Mouse (Mus musculus) Patski (cell line): ENCODE measurements around the gene Rorc. TPM values are rescaled to one million over a fixed set of nuclear protein-coding genes. Genes with fewer than 3 reads are reported as not detected.

ENCODE experiments used
- ATAC-seq: fragments of 100-300 bp; one replicate; pipeline ENCODE4 v1.8.0; 2021
- CTCF ChIA-PET: fragments of 350-600 bp; sonication (Branson Sonifier 250); formaldehyde crosslinking; loops from one replicate; lab custom pipeline; 2022; ENCODE audit warnings: inconsistent platforms; lab: Charles Lee
- POLR2A ChIA-PET: fragments of 350-600 bp; sonication (Branson Sonifier 250); formaldehyde crosslinking; loops from one replicate; lab custom pipeline; 2022; ENCODE audit warnings: antibody characterized with exemption, inconsistent platforms; lab: Charles Lee
- DNase-seq: peaks from one replicate; pipeline ENCODE4 v3.0.0-alpha.2; 2011; ENCODE audit warnings: low read depth, low spot score
- H3K27me3 ChIP-seq: fragments of 371-371 bp; one replicate; pipeline ENCODE4 v1.5.1; 2021
- CTCF ChIP-seq: fragments of 100-300 bp; IDR thresholded peaks from one replicate; pipeline ENCODE4 v1.5.1; 2021
- in situ Hi-C: fragments of 300-500 bp; cut with MboI; formaldehyde crosslinking; loops from 3 replicates; pipeline ENCODE4 v1.11.1; 2018; ENCODE audit warnings: low pct_unique_long_range_greater_than_20kb, mixed read lengths
- polyA plus RNA-seq: library from polyadenylated mRNA; unstranded; gene quantifications from one replicate; pipeline ENCODE4 v1.2.3, GENCODE M21; 2021

The Rorc gene
- polyA plus RNA-seq, 1 experiment from 2014 or later, result 16.1 TPM

GRCm38 (mm10) chr3:94388047-94388446 lies 15.5 kb downstream of the Rorc start:
- ChIA-PET CTCF (interaction anchor here (0.9 kb wide), 1 partner anchor 11 kb away, joined by 3 read pairs; no protein-coding TSS in a partner anchor), POLR2A (no interaction called here)
- TF ChIP-seq CTCF, result no peak
- no peak for ATAC-seq
- DNase-seq, result no peak
- in situ Hi-C loops, result no loop called here
- H3K27me3 ChIP-seq, result no peaks in the 10 kb centered on the region

GRCm38 (mm10) chr3:94389420-94389819 lies 16.8 kb downstream of the Rorc start:
- ATAC-seq (no peak), DNase-seq (no peak)
- no peak for TF ChIP-seq CTCF
- in situ Hi-C loops, result no loop called here
- CTCF ChIA-PET, result interaction anchor here (3.4 kb wide), 1 partner anchor 7 kb away, joined by 15 read pairs; no protein-coding TSS in a partner anchor
- H3K27me3 ChIP-seq, result no peaks in the 10 kb centered on the region
- POLR2A ChIA-PET, result no interaction called here

- TF ChIP-seq CTCF, result no peak
- no peak for ATAC-seq
- CTCF ChIA-PET, result interaction anchor here (1.2 to 3.4 kb wide), 6 partner anchors 9 to 66 kb away, joined by 3 to 15 read pairs (median 4); partner anchors contain the start of gene Tdrkh
- in situ Hi-C loops, result no loop called here
- peaks cover under 1% of the 10 kb centered on the region for H3K27me3 ChIP-seq
- DNase-seq, result no peak
- POLR2A ChIA-PET, result no interaction called here
These were observed 18.4 kb downstream of the Rorc start for GRCm38 (mm10) chr3:94391001-94391400.

DNA sequence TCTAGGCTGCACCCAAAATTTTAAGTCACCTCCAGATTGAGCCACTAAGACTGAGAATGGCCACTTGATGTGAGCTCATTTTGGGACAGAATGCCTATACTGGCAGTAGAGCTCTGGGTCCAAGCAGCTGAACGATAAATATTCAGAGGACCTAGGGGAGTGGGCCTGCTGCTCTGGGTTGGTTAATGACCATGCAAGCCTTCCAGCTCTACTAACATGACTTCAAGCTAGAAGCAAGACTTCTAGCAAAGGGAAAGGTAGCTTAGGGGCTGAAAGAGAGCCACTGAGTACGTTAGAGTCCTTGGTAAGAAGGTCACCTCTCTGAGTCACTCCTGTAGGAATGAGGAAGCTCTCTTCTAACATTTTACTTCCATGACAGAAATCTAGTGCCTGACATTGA lies 19.5 kb downstream of the Rorc start:
- H3K27me3 ChIP-seq, result peaks cover 5% of the 10 kb centered on the region
- ChIA-PET POLR2A (interaction anchor here (0.8 kb wide), 1 partner anchor 68 kb away, joined by 3 read pairs; no protein-coding TSS in a partner anchor), CTCF (interaction anchor here (1.0 to 3.4 kb wide), 6 partner anchors 10 to 64 kb away, joined by 3 to 15 read pairs (median 4); partner anchors contain the start of gene Tdrkh)
- ATAC-seq (no peak), DNase-seq (no peak)
- no peak for TF ChIP-seq CTCF
- in situ Hi-C loops, result no loop called here

DNA sequence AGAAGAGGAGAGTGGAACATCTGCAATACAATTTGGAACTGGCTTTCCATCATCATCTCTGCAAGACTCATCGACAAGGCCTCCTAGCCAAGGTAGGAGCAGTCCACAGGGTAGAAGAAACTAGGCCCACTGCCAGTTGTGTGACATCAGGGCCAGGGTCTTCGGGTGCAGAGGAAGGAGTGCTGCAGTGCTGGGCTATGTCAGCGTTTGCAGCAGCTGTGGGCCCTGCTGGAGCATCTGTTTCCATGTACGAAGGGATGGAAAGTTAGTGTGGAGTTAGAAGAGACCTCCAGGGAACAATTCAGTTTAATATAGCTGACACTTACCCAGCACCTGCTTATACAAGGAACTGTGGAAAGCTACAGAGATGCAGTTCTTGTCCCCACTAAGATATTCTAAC lies 20.5 kb downstream of the Rorc start:
- ATAC-seq (no peak), DNase-seq (no peak)
- CTCF ChIA-PET, result interaction anchor here (1.0 to 3.4 kb wide), 5 partner anchors 10 to 63 kb away, joined by 3 to 15 read pairs (median 4); no protein-coding TSS in a partner anchor
- peaks cover 8% of the 10 kb centered on the region for H3K27me3 ChIP-seq
- POLR2A ChIA-PET, result no interaction called here
- TF ChIP-seq CTCF, result no peak
- in situ Hi-C loops, result no loop called here

DNA sequence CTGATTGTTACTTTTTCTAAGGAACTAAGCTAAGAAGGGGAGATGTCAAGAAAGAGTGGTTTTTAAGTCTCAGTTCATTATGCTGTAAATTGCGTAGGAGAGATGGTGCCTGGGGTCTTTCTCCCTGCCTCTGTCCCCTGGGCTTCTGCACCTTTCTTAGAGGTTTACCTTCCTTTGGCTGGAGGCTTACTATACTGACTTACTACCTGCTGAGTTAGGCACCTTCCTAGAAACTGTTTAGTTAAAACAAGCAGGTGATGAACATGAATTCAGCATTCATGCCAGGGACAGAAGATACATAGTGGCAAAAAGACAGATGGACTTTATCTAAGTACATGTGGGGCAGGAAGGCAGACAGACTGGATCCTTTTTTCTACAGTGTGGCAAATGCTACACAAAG lies 23.7 kb downstream of the Rorc start:
- in situ Hi-C loops, result no loop called here
- POLR2A ChIA-PET, result no interaction called here
- CTCF ChIA-PET, result interaction anchor here (1.4 kb wide), 1 partner anchor 30 kb away, joined by 3 read pairs; no protein-coding TSS in a partner anchor
- ATAC-seq (no peak), DNase-seq (no peak)
- TF ChIP-seq CTCF, result no peak
- H3K27me3 ChIP-seq, result peaks cover 28% of the 10 kb centered on the region

DNA sequence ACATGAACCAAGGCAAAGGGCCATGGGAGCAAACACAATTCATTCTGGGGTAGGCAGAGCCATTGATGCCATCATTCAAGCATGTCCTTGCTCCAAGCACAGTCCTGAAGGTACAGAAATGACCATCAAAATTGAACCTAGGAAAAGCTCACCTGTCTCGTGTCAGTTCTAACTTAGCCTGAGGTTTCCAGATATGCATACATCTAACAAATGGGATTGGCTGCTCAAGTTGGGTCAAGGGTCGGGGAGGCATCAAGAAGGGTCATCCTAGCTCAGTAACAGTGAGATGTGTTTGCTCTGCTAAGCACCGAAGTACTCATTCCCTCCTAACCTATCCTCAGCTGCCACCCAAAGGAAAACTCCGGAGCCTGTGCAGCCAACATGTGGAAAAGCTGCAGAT lies 24.3 kb downstream of the Rorc start:
- DNase-seq, result no peak
- peaks cover 31% of the 10 kb centered on the region for H3K27me3 ChIP-seq

GRCm38 (mm10) chr3:94398217-94398616 lies 25.6 kb downstream of the Rorc start, which contains the start of gene Lingo4:
Lingo4 (plus strand) TSS chr3:94398517.
- ATAC-seq, result no peak
- in situ Hi-C loops, result no loop called here
- CTCF ChIA-PET, result interaction anchor here (2.1 kb wide), 1 partner anchor 14 kb away, joined by 4 read pairs; the partner anchor contains the start of gene Tdrkh

More for the DNA sequence above, 24.3 kb downstream of the Rorc start:
- POLR2A ChIA-PET, result no interaction called here
- in situ Hi-C loops, result no loop called here
- no peak for TF ChIP-seq CTCF
- CTCF ChIA-PET, result interaction anchor here (1.4 to 2.1 kb wide), 2 partner anchors 16 to 30 kb away, joined by 3 to 4 read pairs; partner anchors contain the start of gene Tdrkh
- no peak for ATAC-seq

GRCm38 (mm10) chr3:94398943-94399481 lies 26.4 kb downstream of the Rorc start:
- DNase-seq, result no peak
- ATAC-seq, result no peak
- ChIA-PET POLR2A (no interaction called here), CTCF (interaction anchor here (1.0 to 2.1 kb wide), 4 partner anchors 11 to 31 kb away, joined by 3 to 5 read pairs (median 4); partner anchors contain the start of gene Tdrkh)
- in situ Hi-C loops, result no loop called here
- TF ChIP-seq CTCF, result no peak
- peaks cover 39% of the 10 kb centered on the region for H3K27me3 ChIP-seq

More at GRCm38 (mm10) chr3:94398217-94398616, 25.6 kb downstream of the Rorc start, which contains the start of gene Lingo4:
- POLR2A ChIA-PET, result no interaction called here
- no peak for DNase-seq
- peaks cover 39% of the 10 kb centered on the region for H3K27me3 ChIP-seq
- TF ChIP-seq CTCF, result no peak

DNA sequence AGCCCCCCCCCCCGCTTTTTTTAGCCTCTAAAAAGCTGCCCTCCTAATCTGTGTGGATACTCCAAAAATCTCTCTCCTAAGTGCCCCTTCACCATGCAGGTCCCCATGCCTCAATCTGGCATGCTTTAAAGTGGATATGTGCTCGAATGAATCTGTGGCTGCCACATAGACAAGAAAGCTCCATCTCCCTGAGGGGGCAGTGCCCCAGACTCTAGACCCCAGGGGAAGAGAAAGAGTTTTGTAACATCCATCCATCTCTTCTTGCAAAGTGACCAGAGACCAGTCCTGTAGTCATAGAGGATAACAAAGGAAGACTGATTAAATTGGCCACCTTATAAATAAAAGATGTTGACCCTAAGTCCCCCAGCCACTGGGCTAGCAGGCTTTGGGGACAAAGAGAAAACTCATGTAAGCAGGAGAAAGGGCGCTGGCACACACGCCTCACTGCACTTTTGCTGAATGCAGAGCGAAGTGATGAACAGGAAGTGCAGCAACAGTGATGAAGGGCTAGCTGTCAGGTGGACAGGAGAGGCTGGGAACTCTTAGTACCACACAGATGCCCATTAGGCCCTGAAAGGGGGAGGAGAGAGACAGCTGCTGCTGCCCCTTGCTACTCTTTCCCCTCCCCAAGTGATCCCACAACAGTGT lies 27.2 kb downstream of the Rorc start:
- peaks cover 39% of the 10 kb centered on the region for H3K27me3 ChIP-seq
- CTCF ChIA-PET, result interaction anchor here (1.0 to 1.7 kb wide), 3 partner anchors 12 to 31 kb away, joined by 3 to 5 read pairs (median 3); no protein-coding TSS in a partner anchor

More for the DNA sequence above, 27.2 kb downstream of the Rorc start:
- DNase-seq (no peak), ATAC-seq (no peak)
- no peak for TF ChIP-seq CTCF
- POLR2A ChIA-PET, result no interaction called here
- in situ Hi-C loops, result no loop called here
